Mouse (Mus musculus) stomach, embryonic 16.5 days (tissue): ENCODE results near the gene Pik3r2. TPM values are rescaled to one million over a fixed set of nuclear protein-coding genes. Genes with fewer than 3 reads are reported as not detected.

ENCODE experiments used
- ATAC-seq: fragments of 200-750 bp; cut with Nextera tagmentation; 2 replicates; pipeline ENCODE4 v1.8.0; 2017; ENCODE audit warnings: moderate number of reproducible peaks, moderate TSS enrichment; ENCODE audit not compliant: insufficient read depth, low FRiP score
- H3K27ac ChIP-seq: fragments of 300-500 bp; sonication (generic); 2 replicates; pipeline ENCODE4 v1.5.1; 2014; ENCODE audit warnings: low read length
- H3K27me3 ChIP-seq: fragments of 300-500 bp; sonication (generic); 2 replicates; pipeline ENCODE4 v1.6.1; 2014; ENCODE audit warnings: low read length, control low read depth, mixed read lengths; ENCODE audit not compliant: control insufficient read depth, insufficient read depth
- H3K36me3 ChIP-seq: fragments of 300-500 bp; sonication (generic); 2 replicates; pipeline ENCODE4 v1.6.1; 2014; ENCODE audit warnings: low read length; ENCODE audit not compliant: control insufficient read depth, insufficient read depth
- H3K4me1 ChIP-seq: fragments of 300-500 bp; sonication (generic); 2 replicates; pipeline ENCODE4 v1.6.1; 2014; ENCODE audit warnings: low read length, control low read depth, mixed read lengths; ENCODE audit not compliant: control insufficient read depth, insufficient read depth
- H3K4me2 ChIP-seq: fragments of 300-500 bp; sonication (generic); 2 replicates; pipeline ENCODE4 v1.6.1; 2014; ENCODE audit warnings: low read depth, low read length, mixed read lengths
- H3K4me3 ChIP-seq: fragments of 300-500 bp; sonication (generic); replicated peaks from 2 replicates; pipeline ENCODE4 v1.5.1; 2014; ENCODE audit warnings: mild to moderate bottlenecking, low read length
- H3K9ac ChIP-seq: fragments of 300-500 bp; sonication (generic); 2 replicates; pipeline ENCODE4 v1.6.1; 2014; ENCODE audit warnings: low read length
- H3K9me3 ChIP-seq: fragments of 300-500 bp; sonication (generic); replicated peaks from 2 replicates; pipeline ENCODE4 v1.6.1; 2016; ENCODE audit warnings: low read length, control low read depth; ENCODE audit not compliant: control insufficient read depth
- WGBS: fragments of 180-500 bp; shearing (Covaris S2); extraction: QIAGEN DNeasy Blood & Tissue Kit; methylation state at CpG from one replicate; pipeline ENCODE4 v1.1.7; 2014; 5-methylcytosine and 5-hydroxymethylcytosine counted together
- polyA plus RNA-seq: library from polyadenylated mRNA; unstranded; fragments of >200 nt; fragmentation: Nextera tagmentation; extraction: Ambion mirVana; gene quantifications from 2 replicates; pipeline ENCODE4 v1.2.1, GENCODE M21; 2015

The Pik3r2 gene
- polyA plus RNA-seq, 1 experiment from 2014 or later = 57.6 TPM

DNA sequence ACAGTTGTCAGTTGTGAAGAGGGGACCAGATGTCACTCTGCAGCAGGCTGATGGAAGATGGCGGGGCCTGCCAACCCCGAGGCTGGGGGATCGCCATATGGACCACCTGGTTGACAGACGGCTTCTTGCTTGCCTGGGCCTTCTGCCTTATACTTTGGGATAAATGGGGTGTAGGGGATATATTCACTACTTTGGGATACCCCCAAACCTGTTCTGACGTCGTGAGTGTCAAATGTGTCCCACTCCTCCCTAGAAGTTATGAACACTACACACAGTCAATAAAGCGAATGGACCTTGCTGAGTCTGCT, 18.3 kb downstream of the Pik3r2 start:
- peaks cover 35% of the 10 kb centered on the region for H3K4me1 ChIP-seq
- no peak for ATAC-seq
- 85% methylated on average over 7 of the region's 7 CpGs for WGBS

GRCm38 (mm10) chr8:70757523-70758307, 18.8 kb downstream of the Pik3r2 start:
- H3K27ac ChIP-seq = no peak overlapping the region
- no peaks in the 10 kb centered on the region for H3K27me3 ChIP-seq
- H3K4me1 ChIP-seq = peaks cover 41% of the 10 kb centered on the region
- no peak overlapping the region for H3K9ac ChIP-seq
- no peak overlapping the region for H3K4me3 ChIP-seq
- WGBS = 76% methylated on average over 22 of the region's 22 CpGs
- ATAC-seq = no peak
- H3K4me2 ChIP-seq = no peak overlapping the region
- H3K9me3 ChIP-seq = no peaks in the 10 kb centered on the region
- peaks cover 7% of the 10 kb centered on the region; the same call in 1 of the 2 replicates for H3K36me3 ChIP-seq

More for the DNA sequence above, 18.3 kb downstream of the Pik3r2 start:
- no peak overlapping the region for H3K4me3 ChIP-seq
- no peak overlapping the region for H3K9ac ChIP-seq
- no peak overlapping the region for H3K4me2 ChIP-seq
- H3K27ac ChIP-seq = no peak overlapping the region
- no peaks in the 10 kb centered on the region for H3K27me3 ChIP-seq
- no peaks in the 10 kb centered on the region for H3K9me3 ChIP-seq
- H3K36me3 ChIP-seq = peaks cover 7% of the 10 kb centered on the region; the same call in 1 of the 2 replicates

- ATAC-seq = no peak
- H3K36me3 ChIP-seq = peaks cover 7% of the 10 kb centered on the region; the same call in 1 of the 2 replicates
- no peak overlapping the region for H3K9ac ChIP-seq
- H3K27me3 ChIP-seq = no peaks in the 10 kb centered on the region
- no peak overlapping the region for H3K4me3 ChIP-seq
- no peak overlapping the region for H3K27ac ChIP-seq
- H3K4me2 ChIP-seq = no peak overlapping the region
- peaks cover 41% of the 10 kb centered on the region for H3K4me1 ChIP-seq
- no peaks in the 10 kb centered on the region for H3K9me3 ChIP-seq
- WGBS = 93% methylated on average over 6 of the region's 6 CpGs
Observed at GRCm38 (mm10) chr8:70756476-70757040, 20.0 kb downstream of the Pik3r2 start.

DNA sequence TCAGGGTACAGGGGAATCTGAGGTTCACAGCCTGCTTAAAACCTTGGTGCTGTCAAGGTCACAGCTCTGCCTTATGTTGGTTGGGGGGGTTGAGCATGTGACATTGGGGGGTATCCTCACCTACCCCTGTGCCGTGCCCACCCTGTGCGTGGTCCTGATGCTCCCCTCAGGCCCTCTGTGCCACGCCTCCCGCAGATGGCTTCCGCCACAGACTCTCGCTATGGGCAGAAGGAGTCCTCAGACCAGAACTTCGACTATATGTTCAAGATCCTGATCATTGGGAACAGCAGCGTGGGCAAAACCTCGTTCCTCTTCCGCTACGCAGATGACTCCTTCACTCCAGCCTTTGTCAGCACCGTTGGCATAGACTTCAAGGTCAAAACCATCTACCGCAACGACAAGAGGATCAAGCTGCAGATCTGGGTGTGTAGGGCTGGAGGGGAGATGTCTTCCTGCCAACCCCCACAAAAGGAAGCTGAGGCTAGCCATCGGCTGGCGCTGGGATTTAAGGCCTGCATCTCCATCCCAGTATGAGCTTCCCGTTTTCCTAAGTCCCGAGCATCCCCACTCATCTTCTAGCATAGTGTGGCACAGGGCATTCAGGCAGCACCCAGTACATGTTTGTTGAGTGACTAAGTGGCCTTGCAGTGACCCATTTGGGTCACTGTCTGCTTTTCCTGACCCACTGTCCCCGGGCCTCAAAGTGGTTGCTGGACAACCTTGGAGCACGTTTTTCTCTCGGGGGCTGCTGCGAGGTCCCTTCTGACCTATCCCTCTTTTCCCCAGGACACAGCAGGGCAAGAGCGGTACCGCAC, 20.6 kb downstream of the Pik3r2 start:
- peaks cover 37% of the 10 kb centered on the region for H3K4me1 ChIP-seq
- WGBS = 84% methylated on average over 24 of the region's 24 CpGs
- no peak overlapping the region for H3K27ac ChIP-seq
- H3K9me3 ChIP-seq = no peaks in the 10 kb centered on the region
- peak overlapping the region; percentile 98 for H3K4me2 ChIP-seq
- peak overlapping the region; percentile 71 for H3K4me3 ChIP-seq
- 0 out of 2 replicates have a peak overlapping the region, but pooled peaks have one; percentile 83 for H3K9ac ChIP-seq
- no peak for ATAC-seq
- no peaks in the 10 kb centered on the region for H3K27me3 ChIP-seq
- H3K36me3 ChIP-seq = peaks cover 7% of the 10 kb centered on the region; the same call in 1 of the 2 replicates

GRCm38 (mm10) chr8:70754871-70755660, 21.4 kb downstream of the Pik3r2 start:
- 11% methylated on average over 50 of the region's 50 CpGs for WGBS
- Histone ChIP-seq H3K4me2 (peak overlapping the region; percentile 98), H3K36me3 (peaks cover 7% of the 10 kb centered on the region; the same call in 1 of the 2 replicates), H3K9ac (peak overlapping the region; percentile 83), H3K27me3 (no peaks in the 10 kb centered on the region), H3K4me3 (peak overlapping the region; percentile 71), H3K9me3 (no peaks in the 10 kb centered on the region), H3K27ac (peak overlapping the region; percentile 64), H3K4me1 (peaks cover 36% of the 10 kb centered on the region)
- ATAC-seq = peak; percentile 5; the same call in 1 of the 2 replicates

- H3K4me1 ChIP-seq = peaks cover 28% of the 10 kb centered on the region
- peak within 1 kb of the TSS; percentile 98 for H3K4me2 ChIP-seq
- H3K27ac ChIP-seq = peak within 1 kb of the TSS; percentile 89
- H3K4me3 ChIP-seq = peak within 1 kb of the TSS; percentile 71
- H3K27me3 ChIP-seq = no peaks in the 10 kb centered on the region
- ATAC-seq = peak; percentile 97
- peak within 1 kb of the TSS; percentile 83 for H3K9ac ChIP-seq
- WGBS = 8% methylated on average over 37 of the region's 37 CpGs
- no peaks in the 10 kb centered on the region for H3K9me3 ChIP-seq
- H3K36me3 ChIP-seq = peaks cover 7% of the 10 kb centered on the region; the same call in 1 of the 2 replicates
Observed at GRCm38 (mm10) chr8:70754043-70754870, 22.3 kb downstream of the Pik3r2 start, which contains the start of gene Rab3a. Rab3a (plus strand) TSS chr8:70754679.

DNA sequence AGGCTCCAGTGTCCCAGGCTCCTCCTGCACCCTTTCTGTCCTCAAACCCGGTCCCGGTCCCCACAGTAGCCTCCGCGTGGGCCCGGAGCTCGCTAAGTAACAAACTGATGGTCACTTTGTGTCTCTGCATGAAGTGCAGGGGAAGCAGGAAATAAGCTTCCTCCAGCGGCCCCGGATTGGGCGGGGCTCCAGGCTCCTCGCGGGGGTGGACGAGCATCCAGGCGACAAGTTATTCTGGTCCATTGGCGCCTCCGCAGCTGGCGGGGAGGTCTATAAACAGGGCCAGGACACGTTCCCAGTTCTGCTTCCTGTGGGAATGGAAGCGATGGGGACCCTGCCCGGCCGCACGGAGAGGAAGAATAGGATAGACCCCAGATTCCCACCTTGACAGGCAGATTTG, 23.4 kb downstream of the Pik3r2 start:
- H3K4me2 ChIP-seq = peak overlapping the region; percentile 40
- ATAC-seq = no peak
- H3K36me3 ChIP-seq = peaks cover 7% of the 10 kb centered on the region; the same call in 1 of the 2 replicates
- H3K27ac ChIP-seq = peak overlapping the region; percentile 89
- no peaks in the 10 kb centered on the region for H3K9me3 ChIP-seq
- WGBS = 16% methylated on average over 21 of the region's 21 CpGs
- peaks cover 4% of the 10 kb centered on the region; the same call in 1 of the 2 replicates for H3K27me3 ChIP-seq
- peak overlapping the region; percentile 59 for H3K9ac ChIP-seq
- peaks cover 23% of the 10 kb centered on the region for H3K4me1 ChIP-seq
- peak overlapping the region; percentile 21; the same call in 1 of the 2 replicates for H3K4me3 ChIP-seq
